Mouse (Mus musculus): ENCODE results near the gene Gm10840. TPM values are rescaled to one million over a fixed set of nuclear protein-coding genes. Genes with fewer than 3 reads are reported as not detected.

Gene Gm10840
- not detected in 2 replicates for polyA plus RNA-seq (2012)

GRCm38 (mm10) chr11:106160841-106161721, at the start of gene Gm10840, which contains the start of gene Limd2:
Gene Gm10840 (plus strand): TSS chr11:106160850.
Gene Limd2 (minus strand): TSS chr11:106160860.
- no peak for TF ChIP-seq GATA1 (IDR thresholded peaks at IDR 0.05; ENCODE audit: low read length)

- no peak for TF ChIP-seq GATA1 (IDR thresholded peaks at IDR 0.05; ENCODE audit: low read length)
Observed at GRCm38 (mm10) chr11:106111688-106112087, 49.0 kb upstream of the Gm10840 start.

GRCm38 (mm10) chr11:106122221-106122620, 38.4 kb upstream of the Gm10840 start:
- TF ChIP-seq GATA1 (IDR thresholded peaks at IDR 0.05; ENCODE audit: low read length), result no peak

- TF ChIP-seq GATA1 (IDR thresholded peaks at IDR 0.05; ENCODE audit: low read length), result no peak
Observed at GRCm38 (mm10) chr11:106122736-106123135, 37.9 kb upstream of the Gm10840 start.

GRCm38 (mm10) chr11:106124784-106125183, 35.9 kb upstream of the Gm10840 start:
- TF ChIP-seq GATA1 (IDR thresholded peaks at IDR 0.05; ENCODE audit: low read length), result no peak

GRCm38 (mm10) chr11:106125827-106126226, 34.8 kb upstream of the Gm10840 start:
- TF ChIP-seq GATA1 (IDR thresholded peaks at IDR 0.05; ENCODE audit: low read length), result no peak

- TF ChIP-seq GATA1 (IDR thresholded peaks at IDR 0.05; ENCODE audit: low read length), result peak; percentile 44
Observed at GRCm38 (mm10) chr11:106129477-106129876, 31.2 kb upstream of the Gm10840 start.

GRCm38 (mm10) chr11:106132516-106132915, 28.1 kb upstream of the Gm10840 start:
- TF ChIP-seq GATA1 (IDR thresholded peaks at IDR 0.05; ENCODE audit: low read length), result no peak

GRCm38 (mm10) chr11:106134580-106135528, 25.8 kb upstream of the Gm10840 start:
- TF ChIP-seq GATA1 (IDR thresholded peaks at IDR 0.05; ENCODE audit: low read length), result peak; percentile 39

- TF ChIP-seq GATA1 (IDR thresholded peaks at IDR 0.05; ENCODE audit: low read length), result no peak
Observed at GRCm38 (mm10) chr11:106151219-106151618, 9.4 kb upstream of the Gm10840 start.

GRCm38 (mm10) chr11:106152132-106152531, 8.5 kb upstream of the Gm10840 start:
- no peak for TF ChIP-seq GATA1 (IDR thresholded peaks at IDR 0.05; ENCODE audit: low read length)

GRCm38 (mm10) chr11:106154091-106154490, 6.6 kb upstream of the Gm10840 start:
- TF ChIP-seq GATA1 (IDR thresholded peaks at IDR 0.05; ENCODE audit: low read length), result no peak

- no peak for TF ChIP-seq GATA1 (IDR thresholded peaks at IDR 0.05; ENCODE audit: low read length)
Observed at GRCm38 (mm10) chr11:106154770-106155169, 5.9 kb upstream of the Gm10840 start.

- TF ChIP-seq GATA1 (IDR thresholded peaks at IDR 0.05; ENCODE audit: low read length), result no peak
Observed at GRCm38 (mm10) chr11:106155761-106156160, 4.9 kb upstream of the Gm10840 start.

- TF ChIP-seq GATA1 (IDR thresholded peaks at IDR 0.05; ENCODE audit: low read length), result no peak
Observed at GRCm38 (mm10) chr11:106156257-106156656, 4.4 kb upstream of the Gm10840 start.

GRCm38 (mm10) chr11:106157154-106157553, 3.5 kb upstream of the Gm10840 start:
- TF ChIP-seq GATA1 (IDR thresholded peaks at IDR 0.05; ENCODE audit: low read length), result no peak

Data from G1E-ER4 (cell line).